Mouse (Mus musculus) forebrain, embryonic 15.5 days (tissue): ENCODE results near the gene Lrpap1. TPM values are rescaled to one million over a fixed set of nuclear protein-coding genes. Genes with fewer than 3 reads are reported as not detected.
A peak's percentile ranks its signal among the peaks of the same experiment; 100 is the strongest.

Experiments used
- ATAC-seq: fragments of 200-750 bp; cut with Nextera tagmentation; replicated peaks from 2 replicates; pipeline ENCODE4 v1.8.0; 2017; ENCODE audit warnings: mild to moderate bottlenecking, moderate TSS enrichment, moderate library complexity
- H3K27ac ChIP-seq: fragments of 300-500 bp; sonication (generic); replicated peaks from 2 replicates; pipeline ENCODE4 v1.5.1; 2015; ENCODE audit warnings: mild to moderate bottlenecking, inconsistent platforms
- H3K27me3 ChIP-seq: fragments of 300-500 bp; sonication (generic); 2 replicates; pipeline ENCODE4 v1.6.1; 2015; ENCODE audit warnings: inconsistent platforms
- H3K36me3 ChIP-seq: fragments of 300-500 bp; sonication (generic); 2 replicates; pipeline ENCODE4 v1.6.1; 2015; ENCODE audit warnings: mild to moderate bottlenecking, inconsistent platforms
- H3K4me1 ChIP-seq: fragments of 300-500 bp; sonication (generic); 2 replicates; pipeline ENCODE4 v1.6.1; 2015; ENCODE audit warnings: inconsistent platforms
- H3K4me2 ChIP-seq: fragments of 300-500 bp; sonication (generic); replicated peaks from 2 replicates; pipeline ENCODE4 v1.6.1; 2015; ENCODE audit warnings: mild to moderate bottlenecking, inconsistent platforms
- H3K4me3 ChIP-seq: fragments of 300-500 bp; sonication (generic); 2 replicates; pipeline ENCODE4 v1.5.1; 2015; ENCODE audit warnings: mild to moderate bottlenecking, inconsistent platforms
- H3K9ac ChIP-seq: fragments of 300-500 bp; sonication (generic); replicated peaks from 2 replicates; pipeline ENCODE4 v1.6.1; 2015; ENCODE audit warnings: mild to moderate bottlenecking, inconsistent platforms
- H3K9me3 ChIP-seq: fragments of 300-500 bp; sonication (generic); 2 replicates; pipeline ENCODE4 v1.6.1; 2016; ENCODE audit warnings: inconsistent platforms
- WGBS: fragments of 180-500 bp; shearing (Covaris S2); methylation state at CpG from one replicate; pipeline ENCODE4 v1.1.7; 2015; ENCODE audit warnings: mixed read lengths; 5-methylcytosine and 5-hydroxymethylcytosine counted together
- polyA plus RNA-seq: library from polyadenylated mRNA; unstranded; fragments of >200 nt; fragmentation: Nextera tagmentation; extraction: Ambion mirVana; gene quantifications from 2 replicates; pipeline ENCODE4 v1.2.1, GENCODE M21; 2015

Lrpap1 gene
- polyA plus RNA-seq, 1 experiment from 2014 or later = 146 TPM

GRCm38 (mm10) chr5:35137510-35138182 is 32.1 kb upstream of the Lrpap1 start:
- Histone ChIP-seq H3K9me3 (no peaks in the 10 kb centered on the region), H3K27me3 (no peaks in the 10 kb centered on the region), H3K27ac (peak overlapping the region; percentile 95), H3K36me3 (no peaks in the 10 kb centered on the region), H3K9ac (no peak overlapping the region), H3K4me1 (peaks cover 53% of the 10 kb centered on the region), H3K4me3 (no peak overlapping the region), H3K4me2 (0 out of 2 replicates have a peak overlapping the region, but pooled peaks have one; percentile 7)
- WGBS = 37% methylated on average over 13 of the region's 13 CpGs
- peak; percentile 66 for ATAC-seq

GRCm38 (mm10) chr5:35135903-35136302 is 30.3 kb upstream of the Lrpap1 start:
- Histone ChIP-seq H3K9ac (no peak overlapping the region), H3K36me3 (no peaks in the 10 kb centered on the region), H3K9me3 (no peaks in the 10 kb centered on the region), H3K27me3 (no peaks in the 10 kb centered on the region), H3K4me2 (no peak overlapping the region), H3K4me1 (peaks cover 47% of the 10 kb centered on the region), H3K4me3 (no peak overlapping the region), H3K27ac (no peak overlapping the region)
- WGBS = 74% methylated on average over 5 of the region's 5 CpGs
- no peak for ATAC-seq

DNA sequence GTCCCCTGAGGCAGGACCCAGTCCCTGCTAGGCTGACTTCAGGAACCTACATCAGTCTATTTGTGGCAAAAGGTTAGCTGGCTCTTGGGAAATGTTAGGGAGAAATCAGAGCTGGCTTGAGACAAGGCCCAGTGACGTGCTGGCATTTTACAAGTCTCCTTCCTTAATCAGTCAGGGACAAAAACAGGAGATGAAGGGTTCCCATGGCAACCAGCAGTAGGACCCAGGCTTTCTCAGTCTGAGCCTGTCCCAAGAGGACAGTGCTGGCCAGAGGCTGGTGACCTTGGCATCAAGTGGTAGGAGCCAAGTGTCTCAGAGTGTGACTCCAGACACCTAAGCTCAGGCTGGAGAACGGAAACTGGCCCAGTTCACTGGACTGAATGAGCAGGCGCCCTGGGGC is 28.7 kb upstream of the Lrpap1 start:
- ATAC-seq = no peak
- Histone ChIP-seq H3K27ac (no peak overlapping the region), H3K9me3 (no peaks in the 10 kb centered on the region), H3K9ac (no peak overlapping the region), H3K36me3 (no peaks in the 10 kb centered on the region), H3K4me1 (peaks cover 41% of the 10 kb centered on the region), H3K27me3 (no peaks in the 10 kb centered on the region), H3K4me3 (no peak overlapping the region), H3K4me2 (no peak overlapping the region)
- WGBS = 67% methylated on average over 3 of the region's 3 CpGs

GRCm38 (mm10) chr5:35133468-35133867 is 27.9 kb upstream of the Lrpap1 start:
- Histone ChIP-seq H3K9ac (no peak overlapping the region), H3K9me3 (no peaks in the 10 kb centered on the region), H3K27me3 (no peaks in the 10 kb centered on the region), H3K4me2 (no peak overlapping the region), H3K4me1 (peaks cover 39% of the 10 kb centered on the region), H3K27ac (no peak overlapping the region), H3K36me3 (no peaks in the 10 kb centered on the region), H3K4me3 (no peak overlapping the region)
- 83% methylated on average over 4 of the region's 4 CpGs for WGBS
- ATAC-seq = no peak

- H3K9ac ChIP-seq = no peak overlapping the region
- H3K9me3 ChIP-seq = no peaks in the 10 kb centered on the region
- H3K4me3 ChIP-seq = no peak overlapping the region
- H3K27ac ChIP-seq = no peak overlapping the region
- H3K27me3 ChIP-seq = no peaks in the 10 kb centered on the region
- WGBS = 94% methylated on average over 9 of the region's 9 CpGs
- no peak for ATAC-seq
- no peaks in the 10 kb centered on the region for H3K36me3 ChIP-seq
- no peak overlapping the region for H3K4me2 ChIP-seq
- peaks cover 30% of the 10 kb centered on the region for H3K4me1 ChIP-seq
Observed at GRCm38 (mm10) chr5:35132278-35132980, 26.9 kb upstream of the Lrpap1 start.

DNA sequence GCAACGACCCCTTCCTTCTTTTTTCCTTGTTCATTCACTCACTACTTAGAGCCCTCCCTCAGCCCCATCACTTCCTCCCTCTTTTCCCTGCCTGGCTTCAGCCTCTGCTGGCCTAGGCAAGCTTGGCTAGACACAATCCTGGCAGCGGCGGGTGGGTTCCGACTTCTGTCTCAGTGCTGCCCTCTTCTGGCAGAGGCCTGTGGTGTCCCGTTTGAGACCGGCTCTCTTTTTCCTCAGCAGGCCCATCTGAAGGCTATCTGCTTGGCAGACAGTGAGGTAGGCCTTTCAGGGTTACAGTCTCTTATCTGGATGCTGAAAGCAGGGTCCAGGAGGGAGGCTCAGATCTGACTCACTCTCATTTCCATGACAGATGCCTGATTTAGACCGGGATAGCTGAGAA is 26.2 kb upstream of the Lrpap1 start:
- ATAC-seq = peak; percentile 44; the same call in 1 of the 2 replicates
- H3K9me3 ChIP-seq = no peaks in the 10 kb centered on the region
- 5% methylated on average over 7 of the region's 7 CpGs for WGBS
- H3K4me2 ChIP-seq = no peak overlapping the region
- H3K4me1 ChIP-seq = peaks cover 26% of the 10 kb centered on the region
- no peaks in the 10 kb centered on the region for H3K36me3 ChIP-seq
- H3K9ac ChIP-seq = no peak overlapping the region
- no peak overlapping the region for H3K27ac ChIP-seq
- H3K4me3 ChIP-seq = no peak overlapping the region
- no peaks in the 10 kb centered on the region for H3K27me3 ChIP-seq

- no peak overlapping the region for H3K4me3 ChIP-seq
- peaks cover 26% of the 10 kb centered on the region for H3K4me1 ChIP-seq
- H3K9ac ChIP-seq = no peak overlapping the region
- no peak overlapping the region for H3K4me2 ChIP-seq
- no peaks in the 10 kb centered on the region for H3K36me3 ChIP-seq
- H3K27ac ChIP-seq = no peak overlapping the region
- 35% methylated on average over 1 of the region's 1 CpGs for whole genome bisulfite sequencing
- H3K9me3 ChIP-seq = no peaks in the 10 kb centered on the region
- H3K27me3 ChIP-seq = no peaks in the 10 kb centered on the region
- ATAC-seq = 0 out of 2 replicates have a peak, but pooled peaks have one; percentile 30
Observed at GRCm38 (mm10) chr5:35131237-35131636, 25.7 kb upstream of the Lrpap1 start.

DNA sequence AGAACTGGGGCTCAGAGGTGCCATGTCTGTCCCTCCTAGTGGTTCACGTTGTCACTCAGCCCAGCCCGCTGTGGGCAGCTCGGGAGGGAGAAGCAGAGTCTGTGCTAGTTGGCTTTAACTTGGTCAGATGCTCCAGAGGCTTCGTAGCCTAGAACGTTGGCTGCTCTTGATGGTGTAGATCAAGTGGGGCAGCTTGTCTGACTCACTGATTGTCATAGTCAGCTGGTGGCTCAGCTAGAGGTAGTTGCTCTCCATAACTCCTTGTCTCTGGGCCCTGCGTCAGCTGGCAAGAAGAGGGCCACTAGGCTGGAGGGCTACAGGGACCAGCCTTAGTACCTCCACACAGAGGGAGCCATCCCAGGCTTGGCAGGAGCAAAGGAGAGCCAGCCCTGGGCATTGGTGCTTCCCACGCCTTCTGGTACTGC is 24.2 kb upstream of the Lrpap1 start:
- WGBS = 84% methylated on average over 7 of the region's 7 CpGs
- H3K4me1 ChIP-seq = peaks cover 26% of the 10 kb centered on the region
- H3K36me3 ChIP-seq = no peaks in the 10 kb centered on the region
- no peak overlapping the region for H3K9ac ChIP-seq
- no peak overlapping the region for H3K4me3 ChIP-seq
- H3K4me2 ChIP-seq = no peak overlapping the region
- ATAC-seq = peak; percentile 42; the same call in 1 of the 2 replicates
- H3K27ac ChIP-seq = peak overlapping the region; percentile 78
- no peaks in the 10 kb centered on the region for H3K9me3 ChIP-seq
- no peaks in the 10 kb centered on the region for H3K27me3 ChIP-seq

DNA sequence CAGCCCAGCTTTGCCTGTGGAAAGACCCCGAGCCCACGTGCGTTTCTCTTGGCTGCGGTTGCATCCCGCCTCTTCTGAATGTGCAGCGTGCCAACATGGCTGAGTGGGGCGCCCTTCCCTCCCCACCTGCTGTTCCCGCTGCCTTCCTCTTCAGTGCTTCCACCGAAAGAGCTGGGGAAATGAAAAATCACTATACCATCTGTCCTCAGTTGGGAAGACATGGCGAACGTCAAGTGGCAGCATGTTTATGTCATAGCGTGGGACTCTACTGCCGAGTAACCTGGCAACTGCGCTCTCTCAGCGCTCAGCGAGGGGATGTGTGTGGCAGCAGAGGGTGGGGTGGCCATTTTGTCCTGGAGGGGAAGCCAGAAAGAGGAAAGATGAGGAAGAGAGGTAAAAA is 23.6 kb upstream of the Lrpap1 start:
- peak; percentile 72 for ATAC-seq
- H3K27ac ChIP-seq = peak overlapping the region; percentile 78
- 67% methylated on average over 16 of the region's 16 CpGs for WGBS
- H3K9ac ChIP-seq = no peak overlapping the region
- H3K9me3 ChIP-seq = no peaks in the 10 kb centered on the region
- H3K4me1 ChIP-seq = peaks cover 26% of the 10 kb centered on the region
- H3K4me2 ChIP-seq = no peak overlapping the region
- H3K27me3 ChIP-seq = no peaks in the 10 kb centered on the region
- H3K4me3 ChIP-seq = no peak overlapping the region
- no peaks in the 10 kb centered on the region for H3K36me3 ChIP-seq

GRCm38 (mm10) chr5:35120024-35120423 is 14.5 kb upstream of the Lrpap1 start:
- no peak overlapping the region for H3K9ac ChIP-seq
- ATAC-seq = peak; percentile 48
- H3K4me1 ChIP-seq = peaks cover 29% of the 10 kb centered on the region
- no peak overlapping the region for H3K4me2 ChIP-seq
- 59% methylated on average over 8 of the region's 8 CpGs for WGBS
- H3K27ac ChIP-seq = peak overlapping the region; percentile 38
- no peaks in the 10 kb centered on the region for H3K36me3 ChIP-seq
- no peaks in the 10 kb centered on the region for H3K9me3 ChIP-seq
- no peaks in the 10 kb centered on the region for H3K27me3 ChIP-seq
- H3K4me3 ChIP-seq = no peak overlapping the region

DNA sequence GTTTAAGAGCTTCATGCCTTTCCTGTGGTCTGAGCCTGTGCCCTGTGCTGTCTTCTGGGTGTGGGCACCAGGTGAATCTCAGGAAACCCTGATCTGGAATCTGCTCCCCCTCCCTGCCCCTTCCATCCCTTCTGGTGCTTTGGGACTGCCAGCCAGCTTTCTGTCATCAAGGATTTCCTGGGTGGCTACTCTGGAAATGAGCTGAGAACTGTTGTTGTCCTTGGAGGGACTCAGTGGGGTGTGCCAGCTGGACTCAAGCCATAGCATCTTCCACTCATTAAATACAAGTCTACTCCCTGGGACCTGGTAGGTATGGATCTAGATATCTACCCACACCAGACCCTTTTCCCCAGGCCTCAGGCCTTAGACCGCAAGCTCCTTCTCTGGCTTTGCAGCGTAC is 12.9 kb upstream of the Lrpap1 start:
- H3K4me2 ChIP-seq = no peak overlapping the region
- WGBS = 80% methylated on average over 2 of the region's 2 CpGs
- peak overlapping the region; percentile 40; the same call in 1 of the 2 replicates for H3K27ac ChIP-seq
- H3K36me3 ChIP-seq = no peaks in the 10 kb centered on the region
- H3K9ac ChIP-seq = no peak overlapping the region
- H3K27me3 ChIP-seq = no peaks in the 10 kb centered on the region
- no peaks in the 10 kb centered on the region for H3K9me3 ChIP-seq
- peak; percentile 43 for ATAC-seq
- peaks cover 29% of the 10 kb centered on the region for H3K4me1 ChIP-seq
- no peak overlapping the region for H3K4me3 ChIP-seq

GRCm38 (mm10) chr5:35117633-35118032 is 12.1 kb upstream of the Lrpap1 start:
- Histone ChIP-seq H3K4me1 (peaks cover 29% of the 10 kb centered on the region), H3K4me3 (no peak overlapping the region), H3K9me3 (no peaks in the 10 kb centered on the region), H3K4me2 (no peak overlapping the region), H3K36me3 (no peaks in the 10 kb centered on the region), H3K27ac (no peak overlapping the region), H3K9ac (no peak overlapping the region), H3K27me3 (no peaks in the 10 kb centered on the region)
- WGBS = 71% methylated on average over 3 of the region's 3 CpGs
- no peak for ATAC-seq
